Mouse (Mus musculus): ENCODE measurements around the gene Sv2a. TPM values are rescaled to one million over a fixed set of nuclear protein-coding genes. Genes with fewer than 3 reads are reported as not detected.

Sv2a gene
- polyA plus RNA-seq (2014; fragmentation: Nextera tagmentation; extraction: Ambion mirVana), result 3.6 and 5.8 TPM in 2 replicates

DNA sequence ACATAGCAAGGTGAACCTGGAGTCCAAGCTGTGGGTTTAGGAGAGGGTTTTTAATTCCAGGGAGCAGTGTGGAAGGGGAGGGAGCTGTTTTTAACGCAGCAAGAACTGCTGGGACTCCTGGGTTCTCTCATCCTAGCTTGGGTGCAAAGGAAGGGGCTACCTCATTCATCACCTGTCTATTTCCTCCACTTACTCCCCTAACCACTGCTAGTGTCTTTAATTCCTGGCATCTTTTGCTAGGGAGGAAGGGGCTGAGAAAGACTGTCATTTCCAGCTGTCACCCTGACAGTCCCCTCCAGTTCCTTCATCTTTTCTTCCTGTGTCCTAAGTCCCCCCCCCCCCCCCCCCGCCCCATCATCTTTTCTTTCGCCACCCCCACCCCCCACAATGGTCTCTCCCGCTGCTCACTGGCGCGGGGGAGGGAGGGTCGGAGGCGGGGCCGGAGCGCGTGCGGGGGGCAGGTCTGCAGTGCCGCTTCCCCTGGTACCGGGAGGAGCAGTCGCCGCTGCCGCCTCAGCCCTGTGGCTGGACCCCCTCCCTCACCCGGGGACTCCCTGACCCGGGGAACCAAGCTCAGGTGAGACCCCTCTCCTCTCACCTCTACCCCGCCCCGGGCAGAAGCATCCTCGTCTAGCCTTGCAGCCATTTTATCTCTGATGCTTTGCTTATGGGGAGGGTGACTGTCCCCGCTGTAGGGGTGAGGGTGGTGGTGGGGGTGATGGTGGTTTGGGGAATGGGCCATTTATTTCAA is at the start of gene Sv2a:
Gene Sv2a (plus strand): TSS at position 425 of the 751 bp plus-strand sequence.
- Histone ChIP-seq H3K9me3 (ENCODE audit: low read depth, low read length) (no peaks in the 10 kb centered on the region), H3K4me1 (ENCODE audit: insufficient read depth) (0 out of 2 replicates have a peak, but pooled peaks cover 8% of the 10 kb centered on the region), H3K4me3 (ENCODE audit: low read depth, low read length) (peak within 1 kb of the TSS; percentile 51), H3K27me3 (ENCODE audit: insufficient read depth, low read length) (no peaks in the 10 kb centered on the region), H3K9ac (peak within 1 kb of the TSS; percentile 66), H3K27ac (ENCODE audit: low read depth) (no peak within 1 kb of the TSS), H3K4me2 (peak within 1 kb of the TSS; percentile 79), H3K36me3 (ENCODE audit: insufficient read depth) (peaks cover 25% of the 10 kb centered on the region)
- WGBS, result under 1% methylated on average over 19 of the region's 23 CpGs
- TF ChIP-seq CTCF (IDR thresholded peaks at IDR 0.05; ENCODE audit: low read depth), result no peak
- ATAC-seq (ENCODE audit: insufficient read depth) (0 out of 2 replicates have a peak, but pooled peaks have one; percentile 23), DNase-seq (peak; percentile 45)

DNA sequence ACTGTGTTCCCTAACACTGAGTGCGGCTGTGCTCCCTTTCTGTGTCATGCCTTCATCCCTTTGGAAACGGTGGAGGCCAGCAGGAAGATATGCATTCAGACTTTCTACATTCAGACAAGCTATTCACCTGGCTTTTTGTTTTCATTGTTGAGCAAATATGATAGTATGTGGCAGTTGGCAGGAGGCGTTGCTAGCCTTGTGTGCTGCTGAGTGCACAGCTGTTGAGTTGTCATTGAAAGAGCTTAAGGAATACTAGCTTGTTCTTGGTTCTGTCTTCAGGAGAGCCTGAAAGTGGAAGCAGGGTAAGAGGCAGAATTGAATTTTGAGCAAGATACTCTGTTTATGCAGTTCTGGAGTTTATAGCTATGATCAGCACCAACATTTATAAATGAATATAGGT is 48.5 kb upstream of the Sv2a start:
- H3K4me2 ChIP-seq, result no peak overlapping the region
- no peak overlapping the region for H3K9ac ChIP-seq
- no peaks in the 10 kb centered on the region for H3K27me3 ChIP-seq (ENCODE audit: insufficient read depth, low read length)
- no peak for ATAC-seq (ENCODE audit: insufficient read depth)
- peaks cover 9% of the 10 kb centered on the region; the same call in 1 of the 2 replicates for H3K36me3 ChIP-seq (ENCODE audit: insufficient read depth)
- 78% methylated on average over 3 of the region's 3 CpGs for WGBS
- H3K9me3 ChIP-seq (ENCODE audit: low read depth, low read length), result no peaks in the 10 kb centered on the region
- H3K4me1 ChIP-seq (ENCODE audit: insufficient read depth), result no peaks in the 10 kb centered on the region
- H3K27ac ChIP-seq (ENCODE audit: low read depth), result no peak overlapping the region
- H3K4me3 ChIP-seq (ENCODE audit: low read depth, low read length), result no peak overlapping the region
- TF ChIP-seq CTCF (IDR thresholded peaks at IDR 0.05; ENCODE audit: low read depth), result no peak
- peak; percentile 7 for DNase-seq

DNA sequence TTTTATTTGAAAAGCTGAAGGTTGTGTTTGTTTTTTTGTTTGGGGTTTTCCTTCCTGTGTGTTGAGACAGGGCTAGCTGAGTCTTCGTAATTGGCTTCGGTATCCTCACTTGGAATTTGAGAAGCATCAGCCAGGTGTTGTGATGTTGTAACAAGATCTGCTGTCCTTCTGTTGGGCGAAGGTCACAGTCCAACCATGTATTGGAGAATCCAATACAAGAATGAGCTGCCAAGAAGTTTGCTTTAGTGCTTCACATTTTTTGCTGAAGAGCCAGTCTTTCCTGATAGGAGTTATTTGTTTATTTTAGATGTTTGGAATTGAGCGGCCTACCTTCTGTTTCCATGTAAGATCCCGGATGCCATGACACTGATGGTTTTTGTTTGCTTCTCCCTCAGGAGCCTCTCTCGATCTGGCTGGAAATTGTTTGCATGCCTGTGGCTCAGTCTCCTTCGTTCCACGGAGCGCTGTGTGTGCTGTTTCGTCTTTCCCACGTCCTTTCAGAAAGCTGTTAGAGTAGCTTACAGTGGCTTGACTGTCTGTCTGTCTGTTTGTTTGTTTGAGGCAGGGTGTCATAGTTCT is 47.5 kb upstream of the Sv2a start:
- no peak overlapping the region for H3K9ac ChIP-seq
- no peak overlapping the region for H3K4me3 ChIP-seq (ENCODE audit: low read depth, low read length)
- WGBS, result 31% methylated on average over 11 of the region's 11 CpGs
- DNase-seq, result peak; percentile 4
- ATAC-seq (ENCODE audit: insufficient read depth), result no peak
- H3K27ac ChIP-seq (ENCODE audit: low read depth), result no peak overlapping the region
- no peaks in the 10 kb centered on the region for H3K4me1 ChIP-seq (ENCODE audit: insufficient read depth)
- no peak overlapping the region for H3K4me2 ChIP-seq
- TF ChIP-seq CTCF (IDR thresholded peaks at IDR 0.05; ENCODE audit: low read depth), result no peak
- no peaks in the 10 kb centered on the region for H3K9me3 ChIP-seq (ENCODE audit: low read depth, low read length)
- H3K27me3 ChIP-seq (ENCODE audit: insufficient read depth, low read length), result no peaks in the 10 kb centered on the region
- peaks cover 9% of the 10 kb centered on the region; the same call in 1 of the 2 replicates for H3K36me3 ChIP-seq (ENCODE audit: insufficient read depth)

DNA sequence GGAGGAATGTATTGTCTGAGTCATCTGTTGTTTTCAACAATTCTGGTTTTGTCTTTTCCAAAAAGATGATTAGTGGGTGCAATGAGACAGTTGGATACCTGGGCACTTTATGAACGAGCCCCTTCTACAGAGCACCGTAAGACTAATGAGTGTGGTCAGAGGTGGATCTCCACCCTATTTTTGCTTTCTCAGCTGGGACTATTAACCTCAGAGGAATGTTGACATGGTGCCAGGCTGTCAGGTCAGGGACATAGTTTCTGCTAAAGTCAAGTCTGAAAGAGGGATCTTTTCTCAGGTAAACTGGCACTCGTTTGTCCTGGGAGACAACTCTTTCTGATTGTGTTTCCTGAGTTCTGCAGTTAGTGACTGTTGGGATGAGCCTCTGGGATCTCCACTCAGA is 45.9 kb upstream of the Sv2a start:
- ATAC-seq (ENCODE audit: insufficient read depth) (no peak), DNase-seq (no peak)
- no peaks in the 10 kb centered on the region for H3K27me3 ChIP-seq (ENCODE audit: insufficient read depth, low read length)
- no peaks in the 10 kb centered on the region for H3K4me1 ChIP-seq (ENCODE audit: insufficient read depth)
- H3K36me3 ChIP-seq (ENCODE audit: insufficient read depth), result peaks cover 12% of the 10 kb centered on the region
- no peak overlapping the region for H3K4me3 ChIP-seq (ENCODE audit: low read depth, low read length)
- H3K4me2 ChIP-seq, result no peak overlapping the region
- 55% methylated on average over 3 of the region's 3 CpGs for WGBS
- no peak overlapping the region for H3K9ac ChIP-seq
- no peak overlapping the region for H3K27ac ChIP-seq (ENCODE audit: low read depth)
- H3K9me3 ChIP-seq (ENCODE audit: low read depth, low read length), result no peaks in the 10 kb centered on the region
- no peak for TF ChIP-seq CTCF (IDR thresholded peaks at IDR 0.05; ENCODE audit: low read depth)

DNA sequence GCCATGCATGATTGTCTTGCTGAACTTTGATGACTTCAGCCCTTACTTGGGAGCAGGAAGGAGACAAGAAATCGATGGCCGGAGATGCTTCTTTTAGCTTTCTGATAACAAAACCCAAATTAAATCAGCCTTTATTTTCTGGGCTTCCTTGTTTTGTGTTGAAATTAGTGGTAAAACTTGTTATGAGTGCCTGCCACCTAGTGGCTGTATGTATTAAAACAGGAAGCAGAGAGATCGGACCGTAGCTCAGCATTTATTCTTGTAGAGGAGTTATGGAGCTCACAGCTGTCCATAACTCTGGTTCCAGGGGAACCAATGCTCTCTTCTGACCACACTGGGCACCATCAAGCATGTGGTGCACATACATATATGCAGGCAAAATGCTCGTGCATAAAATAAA is 33.0 kb upstream of the Sv2a start:
- Histone ChIP-seq H3K4me2 (no peak overlapping the region), H3K4me3 (ENCODE audit: low read depth, low read length) (no peak overlapping the region), H3K4me1 (ENCODE audit: insufficient read depth) (no peaks in the 10 kb centered on the region), H3K36me3 (ENCODE audit: insufficient read depth) (peaks cover 67% of the 10 kb centered on the region), H3K27me3 (ENCODE audit: insufficient read depth, low read length) (no peaks in the 10 kb centered on the region), H3K9ac (no peak overlapping the region), H3K27ac (ENCODE audit: low read depth) (no peak overlapping the region), H3K9me3 (ENCODE audit: low read depth, low read length) (no peaks in the 10 kb centered on the region)
- ATAC-seq (ENCODE audit: insufficient read depth) (no peak), DNase-seq (peak; percentile 90)
- 18% methylated on average over 5 of the region's 5 CpGs for WGBS
- peak; percentile 76 for TF ChIP-seq CTCF (IDR thresholded peaks at IDR 0.05; ENCODE audit: low read depth)

DNA sequence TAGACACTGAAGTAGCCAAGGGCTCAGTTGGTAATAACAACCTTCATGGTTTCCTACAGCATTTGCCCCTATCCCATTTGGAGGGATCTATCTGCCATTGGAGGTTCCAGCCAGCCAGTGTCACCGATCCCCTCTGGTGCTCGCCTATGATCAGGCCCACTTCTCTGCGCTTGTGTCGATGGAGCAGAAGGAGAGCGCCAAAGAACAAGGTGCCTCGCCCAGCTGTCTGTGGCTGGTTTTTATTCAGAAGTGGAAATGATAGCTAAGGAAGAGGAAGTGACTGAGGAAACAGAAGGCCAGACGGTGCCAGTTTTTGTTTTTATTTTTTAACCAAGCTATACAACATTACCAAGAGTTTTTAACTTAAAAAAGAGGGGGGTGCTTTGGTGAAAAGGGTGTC is 29.1 kb upstream of the Sv2a start:
- no peak overlapping the region for H3K4me3 ChIP-seq (ENCODE audit: low read depth, low read length)
- H3K9me3 ChIP-seq (ENCODE audit: low read depth, low read length), result no peaks in the 10 kb centered on the region
- no peak overlapping the region for H3K9ac ChIP-seq
- no peaks in the 10 kb centered on the region for H3K4me1 ChIP-seq (ENCODE audit: insufficient read depth)
- no peaks in the 10 kb centered on the region for H3K27me3 ChIP-seq (ENCODE audit: insufficient read depth, low read length)
- ATAC-seq (ENCODE audit: insufficient read depth) (no peak), DNase-seq (no peak)
- no peak overlapping the region for H3K27ac ChIP-seq (ENCODE audit: low read depth)
- H3K36me3 ChIP-seq (ENCODE audit: insufficient read depth), result peaks cover 69% of the 10 kb centered on the region
- WGBS, result 82% methylated on average over 7 of the region's 7 CpGs
- no peak for TF ChIP-seq CTCF (IDR thresholded peaks at IDR 0.05; ENCODE audit: low read depth)
- no peak overlapping the region for H3K4me2 ChIP-seq

DNA sequence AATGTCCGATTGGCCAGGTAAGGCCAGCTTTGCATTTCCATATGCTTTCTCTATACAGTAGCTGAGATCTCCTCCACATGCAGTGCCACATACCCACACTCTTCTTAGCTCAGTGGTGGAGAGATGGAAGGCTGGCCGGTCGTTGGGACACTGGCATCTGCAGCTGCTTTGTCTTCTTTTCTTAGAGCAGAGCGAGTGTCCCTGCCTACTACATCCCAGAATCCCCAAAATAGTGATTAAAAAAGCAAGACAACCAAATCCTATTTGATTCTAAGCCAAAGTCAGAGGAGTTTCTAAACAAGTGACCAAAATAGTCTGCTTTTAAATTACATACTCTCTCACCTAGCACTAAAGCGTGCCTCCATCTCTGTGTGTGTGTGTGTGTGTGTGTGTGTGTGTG is 28.3 kb upstream of the Sv2a start:
- no peak for TF ChIP-seq CTCF (IDR thresholded peaks at IDR 0.05; ENCODE audit: low read depth)
- Histone ChIP-seq H3K27me3 (ENCODE audit: insufficient read depth, low read length) (no peaks in the 10 kb centered on the region), H3K4me1 (ENCODE audit: insufficient read depth) (no peaks in the 10 kb centered on the region), H3K9ac (no peak overlapping the region), H3K27ac (ENCODE audit: low read depth) (no peak overlapping the region), H3K4me3 (ENCODE audit: low read depth, low read length) (no peak overlapping the region), H3K9me3 (ENCODE audit: low read depth, low read length) (no peaks in the 10 kb centered on the region), H3K4me2 (no peak overlapping the region), H3K36me3 (ENCODE audit: insufficient read depth) (peaks cover 69% of the 10 kb centered on the region)
- 90% methylated on average over 5 of the region's 5 CpGs for WGBS
- ATAC-seq (ENCODE audit: insufficient read depth), result no peak
- no peak for DNase-seq

Data from lung, embryonic 14.5 days (tissue).